Mouse (Mus musculus): Measurements from ENCODE around the gene Mapk6.

Mapk6 gene

GRCm38 (mm10) chr9:75424358-75425150, 14.7 kb upstream of the Mapk6 start:
- no peak for DNase-seq

GRCm38 (mm10) chr9:75423683-75424082, 13.9 kb upstream of the Mapk6 start:
- DNase-seq, result peak; percentile 45

- no peak for DNase-seq
Observed at GRCm38 (mm10) chr9:75422251-75422691, 12.5 kb upstream of the Mapk6 start.

DNA sequence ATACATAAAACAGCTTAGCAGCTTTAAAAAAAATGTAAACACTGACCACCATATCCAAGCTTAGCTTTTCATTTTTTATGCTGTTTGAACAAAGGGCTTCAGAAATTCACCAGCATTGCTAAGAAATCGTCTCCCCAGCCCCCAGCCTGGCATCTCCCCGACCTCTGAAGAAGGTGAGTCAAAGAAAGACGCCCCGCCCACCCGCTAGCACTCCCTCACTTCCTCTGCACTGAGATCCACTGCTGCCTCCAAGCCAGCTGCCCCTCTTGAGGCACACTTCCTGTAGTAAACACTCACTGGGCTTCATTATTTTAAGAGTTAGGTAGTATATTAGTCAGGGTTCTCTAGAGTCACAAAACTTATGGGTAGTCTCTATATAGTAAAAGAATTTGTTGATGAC, 4.4 kb upstream of the Mapk6 start:
- DNase-seq, result no peak

- no peak for DNase-seq
Observed at GRCm38 (mm10) chr9:75413206-75413605, 3.4 kb upstream of the Mapk6 start.

GRCm38 (mm10) chr9:75411584-75411983, 1.8 kb upstream of the Mapk6 start:
- DNase-seq, result no peak

- no peak for DNase-seq
Observed at GRCm38 (mm10) chr9:75410868-75411487, 1.2 kb upstream of the Mapk6 start.

DNA sequence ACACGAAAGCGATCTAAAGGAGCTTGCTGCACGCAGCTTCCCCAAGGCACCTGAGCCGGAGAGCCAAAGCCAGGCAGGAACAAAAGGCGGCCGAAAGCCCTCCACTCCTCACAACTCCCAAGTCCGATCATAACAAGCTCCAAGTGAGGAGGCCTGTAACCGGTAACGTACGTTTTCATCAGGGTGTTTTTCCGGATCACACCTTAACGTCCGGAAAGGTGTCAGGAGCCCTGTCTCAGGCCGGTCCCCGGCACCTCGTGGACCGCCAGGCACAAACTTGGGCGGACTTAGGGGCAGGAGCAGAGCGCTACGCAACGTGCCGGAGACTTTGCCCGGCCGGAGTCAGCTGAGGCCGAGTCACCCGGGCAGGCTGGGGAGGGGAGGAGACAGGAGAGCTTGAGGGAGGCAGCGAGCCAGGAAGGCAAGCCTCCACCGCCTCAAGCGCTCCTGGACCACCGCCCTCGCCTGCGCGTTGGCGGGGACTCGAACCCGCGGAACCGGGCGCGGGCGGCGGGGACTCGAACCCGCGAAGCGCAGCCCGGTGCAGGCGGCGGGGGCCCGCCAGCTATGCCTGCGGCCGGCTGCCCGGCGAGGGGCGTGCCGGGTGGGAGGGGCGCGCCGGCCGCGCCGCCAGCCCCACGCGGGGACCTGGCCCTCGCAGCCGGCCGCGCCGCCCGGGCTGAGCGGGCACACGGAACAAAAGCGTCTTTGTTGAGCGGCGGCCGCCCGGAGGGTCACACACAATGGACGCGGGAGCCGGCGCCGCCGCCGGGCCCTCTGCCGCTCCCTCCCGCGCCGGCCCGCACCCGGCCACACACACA, 564 bp downstream of the Mapk6 start:
- DNase-seq, result peak; percentile 88

DNA sequence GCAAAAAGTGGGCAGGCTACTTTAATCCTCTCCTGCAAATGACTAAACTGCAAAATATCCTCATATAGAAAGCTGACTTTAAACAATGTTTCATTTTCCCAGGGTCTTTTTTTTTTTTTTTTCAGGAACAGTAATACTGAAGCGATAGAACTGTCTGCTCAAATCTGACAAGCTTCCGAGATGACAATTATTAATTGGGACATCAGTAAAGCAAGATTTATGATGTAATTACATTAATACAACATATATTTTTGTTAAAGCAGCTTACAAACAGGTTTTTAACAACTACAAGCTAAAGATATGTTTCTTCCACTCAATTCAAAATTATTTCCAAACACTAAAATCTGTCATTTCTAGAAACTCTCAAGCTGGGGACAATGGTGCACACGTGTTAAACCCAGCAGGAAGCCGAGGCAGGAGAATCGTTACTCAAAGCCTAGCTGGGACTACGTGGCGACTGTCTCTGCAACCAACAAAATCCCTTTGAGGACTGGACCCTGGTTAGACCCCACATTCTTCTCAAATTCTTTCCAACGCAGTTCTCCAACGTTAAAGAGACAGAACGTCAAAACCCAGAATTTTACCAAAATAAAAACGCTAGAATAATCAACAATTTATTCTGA, 1.5 kb downstream of the Mapk6 start:
- DNase-seq, result no peak

GRCm38 (mm10) chr9:75407803-75408202, 2.0 kb downstream of the Mapk6 start:
- DNase-seq, result peak; percentile 58

- DNase-seq, result no peak
Observed at GRCm38 (mm10) chr9:75406121-75406520, 3.7 kb downstream of the Mapk6 start.

DNA sequence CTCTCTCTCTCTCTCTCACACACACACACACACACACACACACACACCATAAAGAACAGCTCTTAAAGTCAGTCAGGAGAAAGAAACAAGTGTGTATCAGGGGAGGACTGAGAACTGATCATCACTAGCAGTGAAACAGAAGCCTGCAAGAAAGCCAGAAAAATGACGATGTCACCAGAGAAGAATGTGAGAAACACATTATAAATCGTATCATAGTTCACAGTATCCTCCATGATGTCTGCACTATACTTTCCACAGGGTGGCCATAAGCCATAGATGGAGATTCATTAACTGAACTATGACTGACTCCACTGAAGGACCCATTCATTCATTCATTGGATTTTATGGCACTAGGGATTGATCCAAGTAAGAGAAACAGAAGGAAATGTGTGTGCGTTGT, 6.3 kb downstream of the Mapk6 start:
- DNase-seq, result no peak

DNA sequence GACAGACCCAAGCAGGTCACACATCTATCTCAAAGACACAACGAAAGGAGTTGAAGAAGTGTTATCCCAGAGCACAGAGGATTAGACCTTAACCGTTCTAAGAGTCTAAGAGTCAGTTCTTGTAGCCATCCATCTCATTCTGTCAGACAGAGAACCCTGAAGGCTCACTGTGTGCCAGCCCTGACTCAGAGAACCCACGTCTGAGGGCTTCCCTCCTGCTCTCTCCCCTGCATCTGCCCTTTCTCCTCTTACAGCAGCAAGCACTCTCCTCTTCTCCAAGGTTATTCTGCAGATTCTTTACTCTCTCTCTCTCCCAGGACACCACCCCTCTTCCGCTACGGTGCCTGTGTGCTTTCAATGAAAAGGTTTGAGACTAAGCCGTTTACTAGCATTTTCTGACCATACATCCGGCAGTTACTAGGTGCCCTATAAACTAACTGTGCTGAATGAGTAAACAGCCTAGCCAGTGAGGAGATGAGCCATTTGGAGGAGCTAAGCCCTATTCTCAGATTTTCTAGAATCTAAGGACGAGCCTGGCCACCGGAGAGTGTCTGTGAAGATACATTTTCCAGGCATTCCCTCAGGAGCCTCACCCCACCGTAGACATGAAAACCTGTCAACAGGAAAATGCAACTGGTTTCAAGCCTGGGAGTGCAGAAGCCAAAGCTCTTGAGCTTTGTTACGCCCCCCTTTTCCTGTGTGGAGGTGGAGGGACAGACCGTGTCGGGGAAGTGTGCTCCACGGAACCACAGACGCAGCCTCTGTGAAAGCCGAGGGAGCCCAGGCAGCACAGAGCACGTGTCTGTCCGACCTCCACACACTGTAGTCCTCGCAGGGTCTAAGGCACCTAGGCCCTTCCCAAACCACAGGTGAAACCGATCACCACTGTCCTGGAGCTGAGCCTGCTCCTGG, 8.0 kb downstream of the Mapk6 start:
- no peak for DNase-seq

GRCm38 (mm10) chr9:75400639-75401038, 9.2 kb downstream of the Mapk6 start:
- no peak for DNase-seq

DNA sequence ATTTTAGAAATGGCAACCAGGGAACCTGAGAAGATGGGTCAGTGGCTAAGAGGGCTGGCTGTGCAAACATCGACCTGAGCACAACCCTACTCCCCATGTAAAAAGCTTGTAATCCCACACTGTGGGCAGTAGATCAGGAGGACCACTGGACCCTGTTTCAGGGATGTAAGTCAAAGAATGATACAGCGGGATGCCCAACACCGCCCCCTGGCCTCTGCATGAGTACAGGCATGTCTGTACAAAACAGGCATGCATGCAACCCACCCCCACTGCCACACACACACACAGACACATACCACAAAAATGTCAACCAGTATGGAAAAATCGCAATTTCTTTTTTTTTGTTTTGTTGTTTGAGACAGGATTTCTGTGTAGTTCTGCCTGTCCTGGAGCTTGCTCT, 10.7 kb downstream of the Mapk6 start:
- DNase-seq, result no peak

DNA sequence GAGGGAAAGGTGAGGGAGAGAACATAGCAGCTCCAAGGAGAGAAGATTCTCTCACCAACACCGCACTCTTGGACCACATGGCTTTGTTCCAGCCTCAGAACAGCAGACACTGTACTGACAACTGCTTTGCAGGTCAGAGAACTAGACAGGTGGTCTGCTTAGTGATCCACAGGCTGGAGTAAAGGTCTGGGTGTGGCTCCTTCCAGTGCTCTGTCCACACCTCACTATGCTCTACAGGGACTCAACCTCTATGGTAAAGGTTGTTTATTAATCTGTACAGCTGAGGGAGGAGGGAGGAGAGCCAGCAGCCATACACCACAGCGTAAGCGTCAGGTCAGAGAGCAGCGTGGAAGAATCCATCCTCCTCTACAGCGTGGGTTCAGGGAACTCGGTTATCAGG, 13.8 kb downstream of the Mapk6 start:
- no peak for DNase-seq

DNA sequence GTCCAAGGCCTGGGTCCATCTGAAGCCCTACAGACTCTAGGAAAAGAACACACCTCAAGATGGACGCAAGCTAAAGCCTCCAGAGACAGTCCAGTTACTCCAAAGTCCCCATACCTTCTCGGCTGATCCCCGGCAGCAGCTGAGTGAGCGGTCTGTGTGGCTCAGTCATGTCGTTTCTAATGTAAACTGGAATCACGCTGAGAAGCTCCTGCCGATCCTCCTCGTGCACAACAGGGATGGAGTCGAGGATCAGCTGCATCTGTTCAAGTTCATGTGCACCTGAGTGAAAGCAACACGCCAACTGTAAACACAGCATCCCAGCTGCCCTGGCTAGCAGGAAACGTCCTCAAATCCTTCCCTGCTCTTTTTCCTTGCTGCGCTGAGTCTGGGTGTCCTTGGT, 16.6 kb downstream of the Mapk6 start:
- no peak for DNase-seq

- no peak for DNase-seq
Observed at GRCm38 (mm10) chr9:75385218-75385974, 24.4 kb downstream of the Mapk6 start.

DNA sequence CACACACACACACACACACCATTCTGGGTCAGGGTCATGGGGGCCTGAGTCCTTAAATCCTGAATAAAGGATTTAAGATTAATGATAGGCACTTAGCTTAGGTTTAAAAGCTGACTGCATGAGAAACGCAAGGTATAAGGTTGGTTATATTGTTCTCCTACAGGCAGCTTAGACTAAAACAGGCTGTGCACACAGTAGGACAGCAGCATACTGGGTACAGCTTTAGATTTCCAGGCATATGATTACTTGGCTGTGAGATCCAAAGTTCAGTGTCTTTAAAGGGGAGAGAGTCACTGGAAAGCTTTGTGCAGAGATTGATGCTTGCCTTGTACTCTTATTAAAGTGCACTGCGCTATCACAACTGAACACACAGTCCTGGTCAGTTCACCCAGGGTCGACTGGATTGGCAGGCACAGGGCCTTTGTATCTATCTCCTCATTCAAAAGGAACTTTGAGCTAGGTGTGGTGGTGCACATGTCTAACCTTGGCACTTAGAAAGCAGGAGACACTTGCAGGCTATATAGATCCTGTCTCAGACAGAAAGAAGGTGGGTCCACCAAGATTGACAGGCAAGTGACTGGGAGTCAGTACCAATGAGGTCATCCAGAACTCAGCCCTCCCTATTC, 25.4 kb downstream of the Mapk6 start:
- no peak for DNase-seq

- DNase-seq, result no peak
Observed at GRCm38 (mm10) chr9:75383785-75384184, 26.0 kb downstream of the Mapk6 start.

DNA sequence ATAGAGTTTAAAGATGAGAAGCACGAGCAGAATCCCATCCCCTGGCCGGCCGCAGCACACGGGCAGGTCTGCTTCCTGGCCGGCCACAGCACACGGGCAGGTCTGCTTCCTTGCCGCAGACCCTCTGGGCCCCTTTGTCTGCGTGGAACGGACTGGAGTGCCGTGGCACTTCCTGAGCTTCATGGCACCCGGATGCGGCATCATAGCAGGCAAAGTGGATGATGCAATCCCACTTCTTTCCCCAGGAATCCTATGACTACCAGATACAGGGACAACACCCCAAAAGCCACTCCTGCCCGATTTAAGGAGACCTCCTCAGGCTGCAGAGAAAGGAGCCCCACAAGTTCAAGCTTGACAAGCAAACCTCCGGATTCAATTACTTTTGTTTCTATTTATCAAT, 27.0 kb downstream of the Mapk6 start:
- DNase-seq, result no peak
